10 mouse cellular contexts compared by ENCODE assay signal in genomic region chr5:144221305-144221704, GRCm38 (mm10). TPM values are rescaled to one million over a fixed set of nuclear protein-coding genes. Genes with fewer than 3 reads are reported as not detected.
A peak's percentile ranks its signal among the peaks of the same experiment; 100 is the strongest.
DNase-seq lines count a peak whose midpoint lies in the region; ATAC-seq and TF ChIP-seq lines count a peak whose summit lies in the region.
"Had no signal": no experiment of that assay in that cellular context is flagged by ENCODE, and none has a peak within 500 bp of the region (broad histone marks: within the 10 kb centered on the region; RNA-seq: fewer than 3 reads in every experiment).

No protein-coding gene starts in this region.

- 64% methylated on average over 4 of the region's 4 CpGs for WGBS in heart, embryonic 14.5 days
- WGBS in hindbrain, embryonic 10.5 days, result 77% methylated on average over 4 of the region's 4 CpGs
- 80% methylated on average over 4 of the region's 4 CpGs for WGBS in midbrain, embryonic 15.5 days

- no peak overlapping the region for H3K9ac ChIP-seq in heart, embryonic 14.5 days (ENCODE audit: low read length)
- no peak overlapping the region for H3K9ac ChIP-seq in midbrain, embryonic 15.5 days
- H3K9ac ChIP-seq: hindbrain, embryonic 15.5 days; liver, embryonic 15.5 days had no signal

- ATAC-seq in heart, embryonic 14.5 days (ENCODE audit: insufficient number of reproducible peaks, insufficient read depth, low FRiP score, low read depth), result no peak
- no peak for ATAC-seq in midbrain, embryonic 15.5 days (replicated peaks)

- H3K4me3 ChIP-seq in heart, embryonic 14.5 days (ENCODE audit: control insufficient read depth in 1 of 2, insufficient read depth in 1 of 2, low read depth in 1 of 2, low read length in 2 of 2), result no peak overlapping the region
- no peak overlapping the region for H3K4me3 ChIP-seq in myocyte
- H3K4me3 ChIP-seq in hindbrain, embryonic 10.5 days, result no peak overlapping the region
- no peak overlapping the region for H3K4me3 ChIP-seq in midbrain, embryonic 15.5 days
- H3K4me3 ChIP-seq: liver, embryonic 15.5 days had no signal

- no peaks in the 10 kb centered on the region for H3K9me3 ChIP-seq in heart, embryonic 14.5 days (ENCODE audit: control insufficient read depth, low read length)
- no peaks in the 10 kb centered on the region for H3K9me3 ChIP-seq in hindbrain, embryonic 10.5 days
- H3K9me3 ChIP-seq in midbrain, embryonic 15.5 days, result no peaks in the 10 kb centered on the region
- H3K9me3 ChIP-seq: hindbrain, embryonic 15.5 days; liver, embryonic 15.5 days had no signal

- TF ChIP-seq POLR2A in myocyte (IDR thresholded peaks at IDR 0.05; ENCODE audit: insufficient read length, low read depth), result no peak

- DNase-seq in kidney, adult 11 months, result peak; percentile 41
- DNase-seq in kidney, postnatal 4 days, result no peak
- DNase-seq in CD8-positive naive resting alpha-beta T cell, adult 2 months (ENCODE audit: low read depth in 2 of 2, low spot score in 2 of 2), result peak; percentile 78 to 85
- no peak for DNase-seq in hindbrain, embryonic 10.5 days (ENCODE audit: low spot score)
- no peak for DNase-seq in frontal cortex, postnatal 25 days (ENCODE audit: low spot score in 2 of 2)

- H3K27me3 ChIP-seq in heart, embryonic 14.5 days (ENCODE audit: control insufficient read depth, insufficient read depth, low read length), result no peaks in the 10 kb centered on the region
- no peaks in the 10 kb centered on the region for H3K27me3 ChIP-seq in myocyte (ENCODE audit: control insufficient read depth, insufficient read depth, insufficient read length)
- 0 out of 2 replicates have a peak, but pooled peaks cover 4% of the 10 kb centered on the region for H3K27me3 ChIP-seq in hindbrain, embryonic 10.5 days (ENCODE audit: insufficient read depth, poor library complexity, severe bottlenecking)
- no peaks in the 10 kb centered on the region for H3K27me3 ChIP-seq in midbrain, embryonic 15.5 days (replicated peaks)
- H3K27me3 ChIP-seq: hindbrain, embryonic 15.5 days; liver, embryonic 15.5 days had no signal

- peaks cover 11% of the 10 kb centered on the region for H3K36me3 ChIP-seq in heart, embryonic 14.5 days (ENCODE audit: control insufficient read depth, insufficient read depth, low read length)
- no peaks in the 10 kb centered on the region for H3K36me3 ChIP-seq in myocyte (ENCODE audit: control insufficient read depth, insufficient read depth)
- peaks cover 19% of the 10 kb centered on the region for H3K36me3 ChIP-seq in hindbrain, embryonic 10.5 days
- H3K36me3 ChIP-seq in midbrain, embryonic 15.5 days (replicated peaks), result peaks cover 1% of the 10 kb centered on the region; the same call in 1 of the 2 replicates
- H3K36me3 ChIP-seq: liver, embryonic 15.5 days had no signal

- no peaks in the 10 kb centered on the region for H3K79me2 ChIP-seq in myocyte (ENCODE audit: control insufficient read depth, insufficient read depth)

- H3ac ChIP-seq in myocyte (ENCODE audit: control insufficient read depth, insufficient read length), result no peak overlapping the region

- H3K4me2 ChIP-seq in heart, embryonic 14.5 days (ENCODE audit: low read length), result peak overlapping the region; percentile 80; the same call in 1 of the 2 replicates
- H3K4me2 ChIP-seq in myocyte (ENCODE audit: low read depth), result peak overlapping the region; percentile 8
- H3K4me2 ChIP-seq in midbrain, embryonic 15.5 days, result no peak overlapping the region
- H3K4me2 ChIP-seq: liver, embryonic 15.5 days had no signal

- no peak overlapping the region for H3K27ac ChIP-seq in heart, embryonic 14.5 days (replicated peaks in 1 of 2; ENCODE audit: control insufficient read depth in 1 of 2, insufficient read depth in 1 of 2, low read depth in 2 of 2, low read length in 2 of 2)
- H3K27ac ChIP-seq in hindbrain, embryonic 10.5 days, result no peak overlapping the region
- H3K27ac ChIP-seq in midbrain, embryonic 15.5 days, result no peak overlapping the region
- H3K27ac ChIP-seq: hindbrain, embryonic 15.5 days; liver, embryonic 15.5 days had no signal

- peaks cover 3 to 10% of the 10 kb centered on the region in 2 experiments; a peak in 3 of 4 replicates for H3K4me1 ChIP-seq in heart, embryonic 14.5 days (ENCODE audit: control insufficient read depth in 2 of 2, insufficient read depth in 2 of 2, low read length in 2 of 2)
- H3K4me1 ChIP-seq in hindbrain, embryonic 10.5 days (replicated peaks), result peaks cover 45% of the 10 kb centered on the region
- peaks cover 26% of the 10 kb centered on the region for H3K4me1 ChIP-seq in midbrain, embryonic 15.5 days

TF ChIP-seq in myocyte, 11 proteins besides CTCF, POLR2A, EP300 and RAD21:
- TF ChIP-seq REST (IDR thresholded peaks at IDR 0.05; ENCODE audit: insufficient read depth, insufficient read length) (no peak), SRF (IDR thresholded peaks at IDR 0.05; ENCODE audit: control insufficient read depth, insufficient read length, low read depth) (no peak), USF1 (IDR thresholded peaks at IDR 0.05; ENCODE audit: low read depth) (peak; percentile 21)

RNA-seq across cellular contexts. Expression of gene Tecpr1, which starts 2.1 kb away (rescaled TPM):
- 12.6 and 14.4 TPM in 2 replicates for polyA plus RNA-seq in heart, embryonic 14.5 days (2014; fragmentation: Nextera tagmentation; extraction: Ambion mirVana)
- 19.2 TPM for polyA plus RNA-seq in myocyte (2012; fragmentation: generic; extraction: Trizol)
- 23.4 and 24.7 TPM in 2 replicates for polyA plus RNA-seq in hindbrain, embryonic 10.5 days (2016; fragmentation: Nextera tagmentation; extraction: Ambion mirVana)
- 53.6 and 56.0 TPM in 2 replicates for polyA plus RNA-seq in midbrain, embryonic 15.5 days (2015; fragmentation: Nextera tagmentation; extraction: Ambion mirVana)

RNA-seq across cellular contexts. Expression of gene Bri3, which starts 22.9 kb away (rescaled TPM):
- 187 and 204 TPM in 2 replicates for polyA plus RNA-seq in heart, embryonic 14.5 days (2014; fragmentation: Nextera tagmentation; extraction: Ambion mirVana)
- polyA plus RNA-seq in myocyte (2012; fragmentation: generic; extraction: Trizol), result 153 TPM
- 115 and 157 TPM in 2 replicates for polyA plus RNA-seq in hindbrain, embryonic 10.5 days (2016; fragmentation: Nextera tagmentation; extraction: Ambion mirVana)
- polyA plus RNA-seq in midbrain, embryonic 15.5 days (2015; fragmentation: Nextera tagmentation; extraction: Ambion mirVana), result 108 and 113 TPM in 2 replicates

RNA-seq across cellular contexts. Expression of gene Bhlha15, which starts 31.2 kb away (rescaled TPM):
- polyA plus RNA-seq in heart, embryonic 14.5 days (2014; fragmentation: Nextera tagmentation; extraction: Ambion mirVana), result 0.05 and 0.09 TPM in 2 replicates
- polyA plus RNA-seq in myocyte (2012; fragmentation: generic; extraction: Trizol), result 0.02 TPM
- 0.09 and 0.45 TPM in 2 replicates for polyA plus RNA-seq in hindbrain, embryonic 10.5 days (2016; fragmentation: Nextera tagmentation; extraction: Ambion mirVana)
- polyA plus RNA-seq in midbrain, embryonic 15.5 days (2015; fragmentation: Nextera tagmentation; extraction: Ambion mirVana), result 0.05 and 0.06 TPM in 2 replicates

Comparison
In these comparisons a context has a peak if more than half of its experiments do, and no peak if none do; other contexts are left out.
1. DNase-seq: peak in kidney, adult 11 months (single experiment) and CD8-positive naive resting alpha-beta T cell, adult 2 months (2 of 2); none in kidney, postnatal 4 days (0 of 2), hindbrain, embryonic 10.5 days (single experiment) and frontal cortex, postnatal 25 days (0 of 2).